Mouse (Mus musculus): ENCODE data around the gene Ing3. TPM values are rescaled to one million over a fixed set of nuclear protein-coding genes. Genes with fewer than 3 reads are reported as not detected.

Gene Ing3
- polyA plus RNA-seq, 1 experiment = 8.1 TPM

DNA sequence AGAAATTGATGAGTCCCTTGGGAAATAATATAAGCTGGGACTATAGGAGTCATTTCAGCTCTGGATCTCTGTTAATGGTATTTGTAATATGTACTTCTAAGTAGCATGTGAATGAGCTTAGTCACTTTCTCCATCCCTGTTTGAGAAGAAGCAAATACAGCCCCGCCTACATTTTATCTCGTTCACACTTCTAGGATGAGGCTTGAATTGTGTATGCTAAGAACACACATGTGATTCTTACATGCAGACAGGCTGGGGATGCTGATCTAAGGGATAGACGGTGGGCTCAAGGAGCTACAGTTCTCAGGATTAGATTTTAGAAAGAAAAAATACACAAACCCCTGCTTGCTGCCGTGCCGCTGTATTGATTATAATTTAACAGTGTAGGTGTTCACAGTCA lies 71.3 kb downstream of the Ing3 start:
- no peak overlapping the region for H3K4me2 ChIP-seq (ENCODE audit: low read depth)
- H3K27me3 ChIP-seq (ENCODE audit: control insufficient read depth, insufficient read depth, insufficient read length) = no peaks in the 10 kb centered on the region
- no peak overlapping the region for H3K4me3 ChIP-seq
- no peak overlapping the region for H3ac ChIP-seq (ENCODE audit: control insufficient read depth, insufficient read length)
- H3K79me2 ChIP-seq (ENCODE audit: control insufficient read depth, insufficient read depth) = no peaks in the 10 kb centered on the region
- no peaks in the 10 kb centered on the region for H3K36me3 ChIP-seq (ENCODE audit: control insufficient read depth, insufficient read depth)
- TF ChIP-seq MYOG (IDR thresholded peaks at IDR 0.05; ENCODE audit: control insufficient read depth in 1 of 3, insufficient read depth in 1 of 3, insufficient read length in 2 of 3, low read depth in 2 of 3) (no peak), TCF12 (IDR thresholded peaks at IDR 0.05; ENCODE audit: insufficient read depth, poor library complexity, severe bottlenecking) (no peak)

DNA sequence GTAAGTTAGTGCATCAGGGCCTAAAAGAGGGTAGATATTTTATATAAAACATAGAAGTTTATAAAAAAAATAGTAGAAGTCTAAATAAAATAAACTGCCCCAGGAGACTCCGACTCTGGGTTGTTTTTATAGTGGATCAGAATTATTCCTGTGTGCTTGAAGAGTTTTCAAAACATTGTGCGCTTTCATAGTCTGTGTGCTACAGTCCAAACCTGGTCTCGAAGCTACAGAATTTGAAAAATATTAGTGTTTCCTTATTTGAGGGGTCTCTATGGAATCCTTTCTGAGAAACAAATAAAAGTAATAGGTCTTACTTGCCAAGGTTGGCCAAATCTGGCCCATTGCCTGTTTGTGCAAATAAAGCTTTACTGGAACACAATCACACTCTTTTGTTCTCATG lies 71.9 kb downstream of the Ing3 start:
- no peak for TF ChIP-seq SRF (IDR thresholded peaks at IDR 0.05; ENCODE audit: control insufficient read depth, insufficient read length, low read depth)
- TF ChIP-seq TCF3 (IDR thresholded peaks at IDR 0.05; ENCODE audit: insufficient read length, low read depth) = no peak
- TF ChIP-seq USF1 (IDR thresholded peaks at IDR 0.05; ENCODE audit: low read depth) = no peak
- TF ChIP-seq POLR2A (IDR thresholded peaks at IDR 0.05; ENCODE audit: insufficient read length, low read depth) = no peak
- no peak for TF ChIP-seq POLR2AphosphoS2 (IDR thresholded peaks at IDR 0.05; ENCODE audit: insufficient read length, low read depth)
- TF ChIP-seq MYOG (IDR thresholded peaks at IDR 0.05; ENCODE audit: control insufficient read depth in 1 of 3, insufficient read depth in 1 of 3, insufficient read length in 2 of 3, low read depth in 2 of 3) = no peak
- TF ChIP-seq TCF12 (IDR thresholded peaks at IDR 0.05; ENCODE audit: insufficient read depth, poor library complexity, severe bottlenecking) = no peak
- TF ChIP-seq REST (IDR thresholded peaks at IDR 0.05; ENCODE audit: insufficient read depth, insufficient read length) = no peak

DNA sequence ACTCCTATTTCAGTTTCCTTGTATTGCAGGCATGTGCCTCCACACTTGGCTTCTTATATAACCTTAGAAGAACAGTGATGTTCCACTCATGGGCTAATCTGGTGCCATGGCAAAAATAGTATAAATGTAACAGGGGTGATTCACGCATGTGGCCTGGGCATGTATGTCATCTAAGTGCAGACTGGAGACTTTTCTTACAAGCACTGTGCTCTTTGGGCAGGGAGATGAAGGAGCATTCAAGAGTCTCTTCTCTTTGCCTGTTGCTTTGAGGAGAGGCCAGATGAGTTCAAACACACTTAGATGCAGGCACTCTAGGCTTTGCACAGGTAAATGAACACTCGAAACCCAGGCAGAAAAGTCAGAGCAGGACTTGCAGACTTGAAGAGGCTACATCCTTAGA lies 74.8 kb downstream of the Ing3 start:
- Histone ChIP-seq H3K27me3 (ENCODE audit: control insufficient read depth, insufficient read depth, insufficient read length) (no peaks in the 10 kb centered on the region), H3K36me3 (ENCODE audit: control insufficient read depth, insufficient read depth) (no peaks in the 10 kb centered on the region), H3K4me3 (no peak overlapping the region), H3K4me2 (ENCODE audit: low read depth) (no peak overlapping the region), H3ac (ENCODE audit: control insufficient read depth, insufficient read length) (no peak overlapping the region), H3K79me2 (ENCODE audit: control insufficient read depth, insufficient read depth) (no peaks in the 10 kb centered on the region)
- TF ChIP-seq USF1 (IDR thresholded peaks at IDR 0.05; ENCODE audit: low read depth) (no peak), TCF12 (IDR thresholded peaks at IDR 0.05; ENCODE audit: insufficient read depth, poor library complexity, severe bottlenecking) (no peak), E2F4 (IDR thresholded peaks at IDR 0.05; ENCODE audit: insufficient read depth) (no peak), SRF (IDR thresholded peaks at IDR 0.05; ENCODE audit: control insufficient read depth, insufficient read length, low read depth) (no peak), CEBPB (IDR thresholded peaks at IDR 0.05; ENCODE audit: insufficient read depth, poor library complexity, severe bottlenecking) (no peak), MYOD1 (IDR thresholded peaks at IDR 0.05; ENCODE audit: control insufficient read depth in 1 of 3, insufficient read length in 2 of 3, low read depth in 2 of 3) (no peak), POLR2A (IDR thresholded peaks at IDR 0.05; ENCODE audit: insufficient read length, low read depth) (no peak), POLR2AphosphoS2 (IDR thresholded peaks at IDR 0.05; ENCODE audit: insufficient read length, low read depth) (no peak), TCF3 (IDR thresholded peaks at IDR 0.05; ENCODE audit: insufficient read length, low read depth) (no peak), MYOG (IDR thresholded peaks at IDR 0.05; ENCODE audit: control insufficient read depth in 1 of 3, insufficient read depth in 1 of 3, insufficient read length in 2 of 3, low read depth in 2 of 3) (no peak), REST (IDR thresholded peaks at IDR 0.05; ENCODE audit: insufficient read depth, insufficient read length) (no peak), MAX (IDR thresholded peaks at IDR 0.05; ENCODE audit: low read depth) (no peak)

More for the DNA sequence above, 71.9 kb downstream of the Ing3 start:
- Histone ChIP-seq H3K27me3 (ENCODE audit: control insufficient read depth, insufficient read depth, insufficient read length) (no peaks in the 10 kb centered on the region), H3K79me2 (ENCODE audit: control insufficient read depth, insufficient read depth) (no peaks in the 10 kb centered on the region), H3K4me2 (ENCODE audit: low read depth) (no peak overlapping the region), H3ac (ENCODE audit: control insufficient read depth, insufficient read length) (no peak overlapping the region), H3K4me3 (no peak overlapping the region), H3K36me3 (ENCODE audit: control insufficient read depth, insufficient read depth) (no peaks in the 10 kb centered on the region)

Other genes with a start within 250 kb of the Ing3 start
- 11.8 TPM for gene Tspan12, start 97.1 kb upstream of the Ing3 start, polyA plus RNA-seq (2012; fragmentation: generic; extraction: Trizol)
- 0.79 TPM for gene Cped1, start 36.3 kb downstream of the Ing3 start, polyA plus RNA-seq (2012; fragmentation: generic; extraction: Trizol)